Mouse (Mus musculus) kidney, postnatal 0 days (tissue): ENCODE measurements at regions not wholly inside any gene's neighbourhood (a gene's known extent, or its start where the extent isn't known, plus 50 kb on each side); places are given as distances from the start of the nearest gene placed in this dataset.

Experiments
- ATAC-seq: fragments of 200-750 bp; cut with Nextera tagmentation; replicated peaks from 2 replicates; pipeline ENCODE4 v1.8.0; 2017; ENCODE audit warnings: low read depth, moderate number of reproducible peaks, moderate TSS enrichment, moderate library complexity; ENCODE audit not compliant: low FRiP score
- DNase-seq: peaks from one replicate; pipeline ENCODE4 v3.0.0-alpha.2; 2016; ENCODE audit warnings: low spot score
- H3K27ac ChIP-seq: fragments of 300-500 bp; sonication (generic); 2 replicates; pipeline ENCODE4 v1.5.1; 2014; ENCODE audit warnings: mild to moderate bottlenecking
- H3K27me3 ChIP-seq: fragments of 300-500 bp; sonication (generic); 2 replicates; pipeline ENCODE4 v1.6.1; 2014; ENCODE audit warnings: low read length, mixed read lengths; ENCODE audit not compliant: insufficient read depth
- H3K36me3 ChIP-seq: fragments of 300-500 bp; sonication (generic); 2 replicates; pipeline ENCODE4 v1.6.1; 2014; ENCODE audit warnings: low read length, mixed read lengths; ENCODE audit not compliant: insufficient read depth
- H3K4me1 ChIP-seq: fragments of 300-500 bp; sonication (generic); replicated peaks from 2 replicates; pipeline ENCODE4 v1.6.1; 2014; ENCODE audit warnings: antibody characterized with exemption, low read length, mixed read lengths; ENCODE audit not compliant: insufficient read depth
- H3K4me2 ChIP-seq: fragments of 300-500 bp; sonication (generic); 2 replicates; pipeline ENCODE4 v1.6.1; 2014; ENCODE audit warnings: mild to moderate bottlenecking, low read length, moderate library complexity, mixed read lengths
- H3K4me3 ChIP-seq: fragments of 300-500 bp; sonication (generic); replicated peaks from 2 replicates; pipeline ENCODE4 v1.5.1; 2014; ENCODE audit warnings: low read depth, low read length
- H3K9ac ChIP-seq: fragments of 300-500 bp; sonication (generic); 2 replicates; pipeline ENCODE4 v1.6.1; 2014; ENCODE audit warnings: low read depth, low read length
- H3K9me3 ChIP-seq: fragments of 300-500 bp; sonication (generic); replicated peaks from 2 replicates; pipeline ENCODE4 v1.6.1; 2016; ENCODE audit warnings: low read length, inconsistent platforms, mixed read lengths
- CTCF ChIP-seq: IDR thresholded peaks from 2 replicates; pipeline ENCODE4 v1.5.1; 2016; ENCODE audit warnings: antibody characterized with exemption, low read depth, mild to moderate bottlenecking, moderate library complexity
- WGBS: fragments of 180-500 bp; shearing (Covaris S2); extraction: QIAGEN DNeasy Blood & Tissue Kit; methylation state at CpG from one replicate; pipeline ENCODE4 v1.1.7; 2014; 5-methylcytosine and 5-hydroxymethylcytosine counted together

DNA sequence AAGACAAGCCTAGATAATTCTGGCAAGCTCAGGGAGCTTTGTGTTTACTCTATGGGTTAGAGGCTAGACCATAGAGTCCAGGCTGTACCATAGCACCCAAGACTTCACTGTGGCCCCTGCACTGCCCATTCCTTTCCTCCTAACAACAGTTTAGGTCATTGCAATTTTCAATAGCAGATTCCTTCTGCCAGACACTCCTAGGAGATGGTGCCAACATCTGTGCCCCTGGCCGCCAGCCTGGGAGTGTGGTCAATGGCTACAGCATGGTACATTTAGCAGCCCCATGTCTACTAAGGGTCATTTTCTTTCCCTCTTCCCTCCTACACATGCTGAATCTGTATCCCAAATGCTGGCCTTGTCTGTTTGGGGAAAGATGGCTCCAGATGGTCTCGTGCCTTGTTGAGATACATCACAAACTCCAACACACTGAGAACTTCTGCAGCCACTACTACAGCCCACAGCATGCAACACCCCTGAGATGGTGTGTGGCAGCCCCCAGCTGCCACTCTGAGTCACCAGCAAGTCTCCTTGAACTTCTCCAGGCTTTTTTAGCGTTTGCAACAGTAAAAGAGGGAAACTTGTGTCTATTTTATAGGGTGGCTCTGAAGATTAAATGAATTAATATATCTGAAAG, 115.9 kb downstream of the CK137956 start:
- no peaks in the 10 kb centered on the region for H3K9me3 ChIP-seq
- WGBS = 77% methylated on average over 3 of the region's 3 CpGs
- H3K36me3 ChIP-seq = no peaks in the 10 kb centered on the region
- ATAC-seq (no peak), DNase-seq (no peak)
- no peak for TF ChIP-seq CTCF
- no peak overlapping the region for H3K27ac ChIP-seq
- no peaks in the 10 kb centered on the region for H3K27me3 ChIP-seq
- no peaks in the 10 kb centered on the region for H3K4me1 ChIP-seq
- no peak overlapping the region for H3K9ac ChIP-seq
- no peak overlapping the region for H3K4me2 ChIP-seq
- no peak overlapping the region for H3K4me3 ChIP-seq

GRCm38 (mm10) chr4:127849306-127849705, 121.4 kb downstream of the CK137956 start:
- Histone ChIP-seq H3K9me3 (no peaks in the 10 kb centered on the region), H3K4me1 (no peaks in the 10 kb centered on the region), H3K4me3 (no peak overlapping the region), H3K27me3 (no peaks in the 10 kb centered on the region), H3K9ac (no peak overlapping the region), H3K4me2 (no peak overlapping the region), H3K27ac (no peak overlapping the region), H3K36me3 (no peaks in the 10 kb centered on the region)
- ATAC-seq (no peak), DNase-seq (no peak)
- WGBS = 81% methylated on average over 5 of the region's 5 CpGs
- no peak for TF ChIP-seq CTCF

GRCm38 (mm10) chr4:127846321-127846720, 124.4 kb downstream of the CK137956 start:
- Histone ChIP-seq H3K4me2 (no peak overlapping the region), H3K27ac (no peak overlapping the region), H3K4me3 (no peak overlapping the region), H3K9me3 (no peaks in the 10 kb centered on the region), H3K36me3 (no peaks in the 10 kb centered on the region), H3K27me3 (no peaks in the 10 kb centered on the region), H3K9ac (no peak overlapping the region), H3K4me1 (no peaks in the 10 kb centered on the region)
- 37% methylated on average over 3 of the region's 3 CpGs for WGBS
- DNase-seq (no peak), ATAC-seq (no peak)
- TF ChIP-seq CTCF = no peak

- no peak for TF ChIP-seq CTCF
- H3K4me1 ChIP-seq = no peaks in the 10 kb centered on the region
- no peaks in the 10 kb centered on the region for H3K9me3 ChIP-seq
- H3K4me2 ChIP-seq = no peak overlapping the region
- no peak overlapping the region for H3K9ac ChIP-seq
- 77% methylated on average over 7 of the region's 7 CpGs for WGBS
- no peak for ATAC-seq
- H3K27me3 ChIP-seq = no peaks in the 10 kb centered on the region
- no peak overlapping the region for H3K4me3 ChIP-seq
- H3K27ac ChIP-seq = no peak overlapping the region
- H3K36me3 ChIP-seq = no peaks in the 10 kb centered on the region
- DNase-seq = no peak
Measured at GRCm38 (mm10) chr4:127843421-127843820, 127.3 kb downstream of the CK137956 start.

- Histone ChIP-seq H3K4me1 (no peaks in the 10 kb centered on the region), H3K36me3 (no peaks in the 10 kb centered on the region), H3K4me3 (no peak overlapping the region), H3K9ac (no peak overlapping the region), H3K27ac (no peak overlapping the region), H3K4me2 (no peak overlapping the region), H3K9me3 (no peaks in the 10 kb centered on the region), H3K27me3 (no peaks in the 10 kb centered on the region)
- 78% methylated on average over 6 of the region's 6 CpGs for WGBS
- DNase-seq (no peak), ATAC-seq (no peak)
- no peak for TF ChIP-seq CTCF
Measured at GRCm38 (mm10) chr4:127833668-127834067, 137.1 kb downstream of the CK137956 start.

- TF ChIP-seq CTCF = no peak
- ATAC-seq (no peak), DNase-seq (no peak)
- no peak overlapping the region for H3K4me3 ChIP-seq
- WGBS = 91% methylated on average over 8 of the region's 8 CpGs
- H3K9ac ChIP-seq = no peak overlapping the region
- no peak overlapping the region for H3K4me2 ChIP-seq
- no peaks in the 10 kb centered on the region for H3K36me3 ChIP-seq
- no peak overlapping the region for H3K27ac ChIP-seq
- no peaks in the 10 kb centered on the region for H3K4me1 ChIP-seq
- H3K27me3 ChIP-seq = no peaks in the 10 kb centered on the region
- H3K9me3 ChIP-seq = no peaks in the 10 kb centered on the region
Measured at GRCm38 (mm10) chr4:127826988-127827387, 143.8 kb downstream of the CK137956 start.

GRCm38 (mm10) chr4:127819501-127819900, 151.2 kb downstream of the CK137956 start:
- no peaks in the 10 kb centered on the region for H3K36me3 ChIP-seq
- H3K27ac ChIP-seq = no peak overlapping the region
- H3K9me3 ChIP-seq = no peaks in the 10 kb centered on the region
- DNase-seq = no peak
- ATAC-seq = no peak
- no peaks in the 10 kb centered on the region for H3K4me1 ChIP-seq
- H3K4me2 ChIP-seq = no peak overlapping the region
- WGBS = 78% methylated on average over 8 of the region's 8 CpGs
- no peak; the same call in 1 of the 2 replicates for TF ChIP-seq CTCF
- no peak overlapping the region for H3K4me3 ChIP-seq
- H3K9ac ChIP-seq = no peak overlapping the region
- H3K27me3 ChIP-seq = no peaks in the 10 kb centered on the region
